Mouse (Mus musculus) MEL (cell line): ENCODE data around the gene Siva1.

Experiments used
- CHD1 ChIP-seq: IDR thresholded peaks from 2 replicates; pipeline ENCODE4 v1.6.1; 2012; ENCODE audit warnings: low read depth, mild to moderate bottlenecking, inconsistent platforms, low read length, improper control_type of control experiment
- CTCF ChIP-seq, 3 experiments: IDR thresholded peaks in 2 of 3; conservative IDR thresholded peaks in 1 of 3; 2 replicates each; pipeline ENCODE4 v1.5.1; 2011 to 2012; ENCODE audit warnings: low read length in 3 of 3, low read depth in 2 of 3, mild to moderate bottlenecking in 2 of 3, improper control_type of control experiment in 1 of 3, inconsistent platforms in 1 of 3, mixed read lengths in 1 of 3, moderate library complexity in 1 of 3; ENCODE audit not compliant: control insufficient read depth in 1 of 3, insufficient read depth in 1 of 3, poor library complexity in 1 of 3, severe bottlenecking in 1 of 3
- EP300 ChIP-seq, 2 experiments: IDR thresholded peaks; 2 replicates each; pipeline ENCODE4 v1.6.1; 2011; ENCODE audit warnings: improper control_type of control experiment in 2 of 2, low read length in 2 of 2, low read depth in 1 of 2, mild to moderate bottlenecking in 1 of 2
- ETS1 ChIP-seq: IDR thresholded peaks from 2 replicates; pipeline ENCODE4 v1.6.1; 2012; ENCODE audit warnings: low read depth, mild to moderate bottlenecking, inconsistent platforms, low read length, improper control_type of control experiment, moderate library complexity
- GATA1 ChIP-seq: IDR thresholded peaks from 2 replicates; pipeline ENCODE4 v1.6.1; 2011; ENCODE audit warnings: low read depth, low read length, improper control_type of control experiment
- HCFC1 ChIP-seq: IDR thresholded peaks from 2 replicates; pipeline ENCODE4 v1.6.1; 2012; ENCODE audit warnings: low read depth, mild to moderate bottlenecking, inconsistent platforms, low read length, improper control_type of control experiment, moderate library complexity
- KAT2A ChIP-seq: conservative IDR thresholded peaks from 2 replicates; pipeline ENCODE4 v1.6.1; 2012; ENCODE audit warnings: low read depth, low read length, improper control_type of control experiment, inconsistent platforms
- POLR2A ChIP-seq, 2 experiments: IDR thresholded peaks; 2 replicates each; pipeline ENCODE4 v1.6.1; 2011 to 2012; ENCODE audit warnings: low read length in 2 of 2, mild to moderate bottlenecking in 2 of 2, control low read depth in 1 of 2, improper control_type of control experiment in 1 of 2, low read depth in 1 of 2, moderate library complexity in 1 of 2; ENCODE audit not compliant: control insufficient read depth in 1 of 2, insufficient read depth in 1 of 2, poor library complexity in 1 of 2
- USF1 ChIP-seq: IDR thresholded peaks from 2 replicates; pipeline ENCODE4 v1.6.1; 2014; ENCODE audit warnings: low read depth, mild to moderate bottlenecking, inconsistent platforms, low read length, improper control_type of control experiment, moderate library complexity

DNA sequence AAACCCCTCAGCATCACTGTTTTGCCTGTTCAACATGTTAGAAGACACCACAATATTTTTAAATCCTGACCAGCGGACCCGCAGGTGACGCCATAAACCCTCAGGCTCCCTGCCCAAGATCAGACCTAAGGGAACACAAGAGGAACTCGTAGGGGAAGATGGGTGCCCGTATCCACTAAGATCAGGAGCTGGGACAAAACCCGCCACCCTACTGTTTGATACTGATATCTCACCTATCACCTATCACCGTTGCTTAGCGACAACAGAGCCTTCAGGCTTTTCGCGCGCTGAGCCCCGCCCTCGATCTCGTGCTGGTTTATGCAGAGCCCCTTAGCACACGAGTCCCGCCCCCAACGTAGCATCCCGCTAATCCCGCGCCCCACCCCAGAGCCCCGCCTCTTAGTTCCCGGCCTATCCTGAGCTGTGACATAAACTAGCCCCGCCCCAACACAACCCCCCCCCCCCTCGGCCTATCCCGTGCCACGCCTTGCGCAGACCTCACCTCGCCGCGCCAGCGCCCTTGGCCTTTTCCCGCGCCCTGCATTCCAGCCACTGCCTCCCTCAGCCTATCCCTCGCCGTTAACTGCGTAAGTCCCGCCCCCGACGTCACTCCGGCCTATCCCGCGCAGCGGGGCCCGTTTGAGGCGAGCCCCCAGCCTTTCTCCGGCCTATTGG, at the start of gene Siva1:
- TF ChIP-seq KAT2A (no peak), CHD1 (no peak), ETS1 (no peak), USF1 (no peak), GATA1 (peak; percentile 94), HCFC1 (no peak), POLR2A (IDR thresholded peaks at IDR 0.05; ENCODE audit: control insufficient read depth in 1 of 2, insufficient read depth in 1 of 2, low read depth in 1 of 2, low read length in 2 of 2, poor library complexity in 1 of 2) (no peak), EP300 (IDR thresholded peaks at IDR 0.05; ENCODE audit: low read depth in 1 of 2, low read length in 2 of 2) (no peak), CTCF (IDR thresholded peaks at IDR 0.05 in 2 of 3, conservative IDR thresholded peaks at IDR 0.05 in 1 of 3; ENCODE audit: control insufficient read depth in 1 of 3, insufficient read depth in 1 of 3, low read depth in 2 of 3, low read length in 3 of 3, poor library complexity in 1 of 3, severe bottlenecking in 1 of 3) (no peak)
